Mouse (Mus musculus): Measurements from ENCODE around the gene Ugt1a10.
"Not testable (repeated sequence)": the region's sequence is repeated elsewhere in the genome, so short reads cannot be mapped to it uniquely, and the experiment has no call there.

The Ugt1a10 gene

GRCm38 (mm10) chr1:88094941-88095492, 39.8 kb downstream of the Ugt1a10 start, which contains the start of gene Ugt1a7c:
Ugt1a7c (plus strand) TSS chr1:88095062.
- DNase-seq (ENCODE audit: low read depth) = peak; percentile 87

- DNase-seq (ENCODE audit: low read depth) = not testable (repeated sequence)
Observed at GRCm38 (mm10) chr1:88098546-88098945, 43.4 kb downstream of the Ugt1a10 start.

GRCm38 (mm10) chr1:88099691-88100090, 44.5 kb downstream of the Ugt1a10 start:
- peak; percentile 82 for DNase-seq (ENCODE audit: low read depth)

GRCm38 (mm10) chr1:88103019-88103418, 47.8 kb downstream of the Ugt1a10 start, which contains the start of gene Ugt1a6b:
Ugt1a6b (plus strand) TSS chr1:88103252.
- DNase-seq (ENCODE audit: low read depth) = peak; percentile 81

GRCm38 (mm10) chr1:88103697-88104468, 48.7 kb downstream of the Ugt1a10 start:
- DNase-seq (ENCODE audit: low read depth) = peak; percentile 85

GRCm38 (mm10) chr1:88104667-88105430, 49.7 kb downstream of the Ugt1a10 start:
- DNase-seq (ENCODE audit: low read depth) = peak; percentile 61

- no peak for DNase-seq (ENCODE audit: low read depth)
Observed at GRCm38 (mm10) chr1:88105656-88106055, 50.5 kb downstream of the Ugt1a10 start.

- DNase-seq (ENCODE audit: low read depth) = not testable (repeated sequence)
Observed at GRCm38 (mm10) chr1:88109027-88109557, 53.9 kb downstream of the Ugt1a10 start.

- not testable (repeated sequence) for DNase-seq (ENCODE audit: low read depth)
Observed at GRCm38 (mm10) chr1:88109604-88110003, 54.4 kb downstream of the Ugt1a10 start.

GRCm38 (mm10) chr1:88112769-88113168, 57.6 kb downstream of the Ugt1a10 start:
- DNase-seq (ENCODE audit: low read depth) = not testable (repeated sequence)

GRCm38 (mm10) chr1:88120550-88120949, 65.4 kb downstream of the Ugt1a10 start:
- peak; percentile 43 for DNase-seq (ENCODE audit: low read depth)

- DNase-seq (ENCODE audit: low read depth) = peak; percentile 64
Observed at GRCm38 (mm10) chr1:88121521-88121920, 66.3 kb downstream of the Ugt1a10 start.

- DNase-seq (ENCODE audit: low read depth) = not testable (repeated sequence)
Observed at GRCm38 (mm10) chr1:88125827-88126360, 70.7 kb downstream of the Ugt1a10 start.

GRCm38 (mm10) chr1:88129091-88129490, 73.9 kb downstream of the Ugt1a10 start:
- DNase-seq (ENCODE audit: low read depth) = peak; percentile 72

- not testable (repeated sequence) for DNase-seq (ENCODE audit: low read depth)
Observed at GRCm38 (mm10) chr1:88130223-88130622, 75.0 kb downstream of the Ugt1a10 start.

- peak; percentile 37 for DNase-seq (ENCODE audit: low read depth)
Observed at GRCm38 (mm10) chr1:88133908-88134456, 78.8 kb downstream of the Ugt1a10 start.

- DNase-seq (ENCODE audit: low read depth) = peak; percentile 90
Observed at GRCm38 (mm10) chr1:88134457-88135011, 79.3 kb downstream of the Ugt1a10 start, which contains the start of gene Ugt1a6a. Ugt1a6a (plus strand) TSS chr1:88134809.

- peak; percentile 86 for DNase-seq (ENCODE audit: low read depth)
Observed at GRCm38 (mm10) chr1:88135229-88135904, 80.2 kb downstream of the Ugt1a10 start.

GRCm38 (mm10) chr1:88136646-88137045, 81.5 kb downstream of the Ugt1a10 start:
- peak; percentile 73 for DNase-seq (ENCODE audit: low read depth)

- DNase-seq (ENCODE audit: low read depth) = no peak
Observed at GRCm38 (mm10) chr1:88137264-88137663, 82.1 kb downstream of the Ugt1a10 start.

GRCm38 (mm10) chr1:88138145-88138544, 83.0 kb downstream of the Ugt1a10 start:
- no peak for DNase-seq (ENCODE audit: low read depth)
